In genomic region chr13:68581747-68582516, GRCm38 (mm10) we compare ENCODE assay signal across 8 mouse cellular contexts. TPM values are rescaled to one million over a fixed set of nuclear protein-coding genes. Genes with fewer than 3 reads are reported as not detected.
DNase-seq lines count a peak whose midpoint lies in the region; ATAC-seq lines count a peak whose summit lies in the region.

TSS of gene Mtrr (minus strand) at chr13:68582149.
TSS of gene Fastkd3 (plus strand) at chr13:68582234.

- H3K4me3 ChIP-seq in heart, embryonic 10.5 days, result peak within 1 kb of the TSS; percentile 84
- peak within 1 kb of the TSS; percentile 76 for H3K4me3 ChIP-seq in kidney, embryonic 15.5 days (replicated peaks)

- peaks cover 56% of the 10 kb centered on the region for H3K36me3 ChIP-seq in heart, embryonic 10.5 days
- peaks cover 53% of the 10 kb centered on the region for H3K36me3 ChIP-seq in kidney, embryonic 15.5 days

- no peaks in the 10 kb centered on the region for H3K9me3 ChIP-seq in heart, embryonic 10.5 days
- no peaks in the 10 kb centered on the region for H3K9me3 ChIP-seq in kidney, embryonic 15.5 days (replicated peaks)

- peak within 1 kb of the TSS; percentile 90 for H3K27ac ChIP-seq in heart, embryonic 10.5 days
- peak within 1 kb of the TSS; percentile 80 for H3K27ac ChIP-seq in kidney, embryonic 15.5 days

- H3K9ac ChIP-seq in kidney, embryonic 15.5 days, result peak within 1 kb of the TSS; percentile 69

- ATAC-seq in erythroblast, adult 5-6 weeks (replicated peaks; ENCODE audit: low FRiP score, poor library complexity, severe bottlenecking), result peak; percentile 96
- ATAC-seq in kidney, embryonic 15.5 days (replicated peaks; ENCODE audit: low FRiP score), result peak; percentile 100
- ATAC-seq in monocyte, adult 5-6 weeks (replicated peaks; ENCODE audit: insufficient number of reproducible peaks, low FRiP score, low TSS enrichment, poor library complexity, severe bottlenecking), result peak; percentile 81

- peak; percentile 90 to 93 for DNase-seq in B cell, adult 2 months
- peak; percentile 99 for DNase-seq in brain, adult 2 months (ENCODE audit: low read depth, low spot score)
- DNase-seq in heart, embryonic 10.5 days (ENCODE audit: low spot score), result peak; percentile 99
- DNase-seq in liver, result peak; percentile 97
- DNase-seq in spleen, postnatal 4 days (ENCODE audit: low spot score in 2 of 2), result peak; percentile 91 to 96

- H3K4me2 ChIP-seq in kidney, embryonic 15.5 days, result peak within 1 kb of the TSS; percentile 83

- under 1% methylated on average over 81 of the region's 81 CpGs for WGBS in heart, embryonic 10.5 days
- under 1% methylated on average over 81 of the region's 81 CpGs for WGBS in kidney, embryonic 15.5 days

- no peaks in the 10 kb centered on the region for H3K27me3 ChIP-seq in heart, embryonic 10.5 days (ENCODE audit: insufficient read depth, poor library complexity, severe bottlenecking)
- no peaks in the 10 kb centered on the region for H3K27me3 ChIP-seq in kidney, embryonic 15.5 days

- peaks cover 7% of the 10 kb centered on the region for H3K4me1 ChIP-seq in heart, embryonic 10.5 days
- H3K4me1 ChIP-seq in kidney, embryonic 15.5 days, result peaks cover 20% of the 10 kb centered on the region

RNA-seq across cellular contexts. Expression of gene Mtrr, which starts in this region (rescaled TPM):
- 1.9 and 2.3 TPM in 2 replicates for total RNA-seq in erythroblast, adult 5-6 weeks (2015; ENCODE audit: low replicate concordance)
- total RNA-seq in erythroblast, adult 5-6 weeks (2017; ENCODE audit: low replicate concordance), result 3.9 and 4.5 TPM in 2 replicates
- 28.9 and 32.1 TPM in 2 replicates for polyA plus RNA-seq in heart, embryonic 10.5 days (2016; fragmentation: Nextera tagmentation; extraction: Ambion mirVana)
- 21.7 and 22.7 TPM in 2 replicates for polyA plus RNA-seq in kidney, embryonic 15.5 days (2015; fragmentation: Nextera tagmentation; extraction: Ambion mirVana)
- 3.4 to 11.4 TPM (median 4.5 TPM) in 3 replicates for total RNA-seq in monocyte, adult 5-6 weeks (2017)

RNA-seq across cellular contexts. Expression of gene Fastkd3, which starts in this region (rescaled TPM):
- total RNA-seq in erythroblast, adult 5-6 weeks (2015; ENCODE audit: low replicate concordance), result 1.2 and 1.9 TPM in 2 replicates
- 1.7 and 6.4 TPM in 2 replicates for total RNA-seq in erythroblast, adult 5-6 weeks (2017; ENCODE audit: low replicate concordance)
- 30.3 and 32.9 TPM in 2 replicates for polyA plus RNA-seq in heart, embryonic 10.5 days (2016; fragmentation: Nextera tagmentation; extraction: Ambion mirVana)
- 33.1 and 36.9 TPM in 2 replicates for polyA plus RNA-seq in kidney, embryonic 15.5 days (2015; fragmentation: Nextera tagmentation; extraction: Ambion mirVana)
- total RNA-seq in monocyte, adult 5-6 weeks (2017), result 4.0 to 13.1 TPM (median 6.8 TPM) in 3 replicates

Comparison
In these comparisons a context has a peak if more than half of its experiments do, and no peak if none do; other contexts are left out.
1. Peak in every context shown above with its lines: DNase-seq, ATAC-seq, H3K4me3 ChIP-seq and H3K27ac ChIP-seq.